Mouse (Mus musculus) neutrophil, adult 59 days (primary cell): Measurements from ENCODE around the gene Apln. TPM values are rescaled to one million over a fixed set of nuclear protein-coding genes. Genes with fewer than 3 reads are reported as not detected.

Experiments
- total RNA-seq, 2 experiments: library from RNA; stranded (reverse); gene quantifications; 1 replicate in 1 of 2; 2 replicates in 1 of 2; pipeline ENCODE4 v1.2.4; 2023

Apln gene
- 1 to 10 TPM in 1 of 2 experiments, under 1 TPM in 1; 0.49 to 1.1 TPM for total RNA-seq

GRCm38 (mm10) chrX:48034144-48035113 lies at the start of gene Apln:
TSS of gene Apln (minus strand) at chrX:48034853.

Other genes starting within 250 kb of the Apln start
- gene Smarca1, start 141.9 kb downstream of the Apln start, total RNA-seq, result not detected
- 10 to 100 TPM; 13.7 to 13.8 TPM for gene Ocrl, start 122.5 kb downstream of the Apln start, total RNA-seq
- gene Xpnpep2, start 73.9 kb upstream of the Apln start, total RNA-seq, result not detected
- 100 to 1,000 TPM; 114 to 115 TPM for gene Sash3, start 111.6 kb upstream of the Apln start, total RNA-seq
- 10 to 100 TPM; 39.6 to 46.9 TPM for gene Zdhhc9, start 174.0 kb upstream of the Apln start, total RNA-seq
- gene Utp14a, start 222.0 kb upstream of the Apln start, total RNA-seq, result 10 to 100 TPM; 20.7 to 26.1 TPM